Mouse (Mus musculus) lung, embryonic 14.5 days (tissue): Measurements from ENCODE around the gene F930015N05Rik. TPM values are rescaled to one million over a fixed set of nuclear protein-coding genes. Genes with fewer than 3 reads are reported as not detected.

Experiments
- ATAC-seq: fragments of 200-750 bp; cut with Nextera tagmentation; 2 replicates; pipeline ENCODE4 v1.8.0; 2017; ENCODE audit warnings: mild to moderate bottlenecking, moderate TSS enrichment, moderate library complexity; ENCODE audit not compliant: insufficient read depth
- DNase-seq: peaks from one replicate; pipeline ENCODE4 v3.0.0-alpha.2; 2015
- H3K27ac ChIP-seq: fragments of 300-500 bp; sonication (generic); 2 replicates; pipeline ENCODE4 v1.5.1; 2014; ENCODE audit warnings: low read depth, mild to moderate bottlenecking, moderate library complexity
- H3K27me3 ChIP-seq: fragments of 300-500 bp; sonication (generic); 2 replicates; pipeline ENCODE4 v1.6.1; 2014; ENCODE audit warnings: low read length, control low read depth; ENCODE audit not compliant: insufficient read depth
- H3K36me3 ChIP-seq: fragments of 300-500 bp; sonication (generic); 2 replicates; pipeline ENCODE4 v1.6.1; 2014; ENCODE audit warnings: control low read depth; ENCODE audit not compliant: insufficient read depth
- H3K4me1 ChIP-seq: fragments of 300-500 bp; sonication (generic); 2 replicates; pipeline ENCODE4 v1.6.1; 2014; ENCODE audit warnings: antibody characterized with exemption, control low read depth; ENCODE audit not compliant: insufficient read depth
- H3K4me2 ChIP-seq: fragments of 300-500 bp; sonication (generic); 2 replicates; pipeline ENCODE4 v1.6.1; 2014; ENCODE audit warnings: mild to moderate bottlenecking
- H3K4me3 ChIP-seq: fragments of 300-500 bp; sonication (generic); 2 replicates; pipeline ENCODE4 v1.5.1; 2014; ENCODE audit warnings: low read depth, low read length
- H3K9ac ChIP-seq: fragments of 300-500 bp; sonication (generic); 2 replicates; pipeline ENCODE4 v1.6.1; 2014
- H3K9me3 ChIP-seq: fragments of 300-500 bp; sonication (generic); 2 replicates; pipeline ENCODE4 v1.6.1; 2016; ENCODE audit warnings: low read depth, low read length, control low read depth
- CTCF ChIP-seq: IDR thresholded peaks from 2 replicates; pipeline ENCODE4 v1.5.1; 2016; ENCODE audit warnings: antibody characterized with exemption, low read depth
- WGBS: fragments of 180-500 bp; shearing (Covaris S2); extraction: QIAGEN DNeasy Blood & Tissue Kit; methylation state at CpG from one replicate; pipeline ENCODE4 v1.1.7; 2014; 5-methylcytosine and 5-hydroxymethylcytosine counted together
- polyA plus RNA-seq: library from polyadenylated mRNA; unstranded; fragments of >200 nt; fragmentation: Nextera tagmentation; extraction: Ambion mirVana; gene quantifications from 2 replicates; pipeline ENCODE4 v1.2.1, GENCODE M21; 2014

F930015N05Rik gene
- polyA plus RNA-seq, 1 experiment from 2014 or later, result 0.37 TPM

DNA sequence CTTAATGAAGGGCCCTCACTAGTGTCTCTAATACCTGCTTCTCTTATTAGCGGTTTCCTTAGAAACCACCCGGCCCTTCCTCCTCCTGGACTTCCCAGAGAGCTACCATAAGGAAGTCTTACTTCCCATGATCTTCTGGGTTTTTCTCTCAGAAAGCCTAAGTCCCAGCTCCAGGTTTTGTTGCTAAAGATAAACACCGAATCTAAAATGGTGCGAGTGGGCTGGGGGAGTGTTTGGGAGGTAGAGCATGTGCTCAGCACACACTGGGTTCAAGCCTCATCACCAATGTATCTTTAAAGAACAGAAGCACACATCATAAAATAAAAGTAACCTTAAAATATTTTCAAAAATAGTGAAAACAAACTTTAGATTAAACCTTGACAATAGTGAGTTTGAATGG, 50.1 kb downstream of the F930015N05Rik start:
- ATAC-seq, result no peak
- Histone ChIP-seq H3K9me3 (no peaks in the 10 kb centered on the region), H3K4me1 (no peaks in the 10 kb centered on the region), H3K36me3 (no peaks in the 10 kb centered on the region), H3K4me2 (no peak overlapping the region), H3K4me3 (no peak overlapping the region), H3K27ac (no peak overlapping the region), H3K9ac (no peak overlapping the region), H3K27me3 (no peaks in the 10 kb centered on the region)
- TF ChIP-seq CTCF, result no peak
- no peak for DNase-seq
- WGBS, result 83% methylated on average over 4 of the region's 4 CpGs

Other genes starting within 250 kb of the F930015N05Rik start
- 0.31 and 0.59 TPM in 2 replicates for gene Hs3st3a1, start 1.3 kb downstream of the F930015N05Rik start, polyA plus RNA-seq